Mouse (Mus musculus): ENCODE measurements around the gene Iqcg. TPM values are rescaled to one million over a fixed set of nuclear protein-coding genes. Genes with fewer than 3 reads are reported as not detected.

Gene Iqcg
- polyA plus RNA-seq, 1 experiment from 2014 or later = 7.9 TPM

- no peak for TF ChIP-seq CTCF (IDR thresholded peaks at IDR 0.05)
- ChIA-PET POLR2A (no interaction called here), CTCF (no interaction called here)
- in situ Hi-C loops (cut with MboI; ENCODE audit: low pct_unique_long_range_greater_than_20kb) = no loop called here
- H3K27me3 ChIP-seq = no peaks in the 10 kb centered on the region
- DNase-seq (ENCODE audit: low read depth, low spot score) (no peak), ATAC-seq (no peak)
Measured at GRCm38 (mm10) chr16:33019117-33019770, 36.8 kb downstream of the Iqcg start.

DNA sequence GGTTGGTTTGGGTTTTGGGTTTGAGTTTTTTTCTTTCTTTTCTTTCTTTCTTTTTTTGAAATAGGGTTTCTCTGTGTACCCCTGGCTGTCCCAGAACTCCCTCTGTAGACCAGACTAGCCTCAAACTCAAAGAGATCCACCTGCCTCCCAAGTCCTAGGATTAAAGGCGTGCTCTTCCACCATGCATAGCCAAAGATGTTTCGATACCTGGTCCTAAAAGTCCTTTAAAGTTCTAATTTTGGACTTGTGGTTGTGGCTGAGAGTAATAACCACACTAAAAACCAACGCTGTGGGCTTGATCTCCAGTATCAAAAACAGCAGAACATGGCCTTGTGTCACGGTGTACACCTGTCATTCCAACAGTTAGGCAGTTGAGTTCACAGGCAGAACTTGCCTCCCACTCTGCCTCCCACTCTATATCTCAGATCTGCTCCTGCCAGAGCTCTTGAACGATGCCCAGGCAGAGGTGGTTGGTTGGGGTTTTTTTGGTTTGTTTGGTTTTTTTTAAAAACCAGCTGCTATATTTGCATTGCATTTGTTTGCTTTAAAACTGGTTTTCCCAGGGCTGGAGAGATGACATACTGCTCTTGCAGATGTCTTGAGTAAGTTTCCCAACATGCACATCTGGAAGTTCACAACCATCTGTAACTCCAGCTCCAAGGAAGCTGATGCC lies 38.2 kb downstream of the Iqcg start:
- ATAC-seq (no peak), DNase-seq (ENCODE audit: low read depth, low spot score) (no peak)
- POLR2A ChIA-PET = no interaction called here
- in situ Hi-C loops (cut with MboI; ENCODE audit: low pct_unique_long_range_greater_than_20kb) = no loop called here
- no peaks in the 10 kb centered on the region for H3K27me3 ChIP-seq
- CTCF ChIA-PET = no interaction called here
- TF ChIP-seq CTCF (IDR thresholded peaks at IDR 0.05) = no peak

- in situ Hi-C loops (cut with MboI; ENCODE audit: low pct_unique_long_range_greater_than_20kb) = no loop called here
Measured at GRCm38 (mm10) chr16:33015986-33016385, 40.0 kb downstream of the Iqcg start.

DNA sequence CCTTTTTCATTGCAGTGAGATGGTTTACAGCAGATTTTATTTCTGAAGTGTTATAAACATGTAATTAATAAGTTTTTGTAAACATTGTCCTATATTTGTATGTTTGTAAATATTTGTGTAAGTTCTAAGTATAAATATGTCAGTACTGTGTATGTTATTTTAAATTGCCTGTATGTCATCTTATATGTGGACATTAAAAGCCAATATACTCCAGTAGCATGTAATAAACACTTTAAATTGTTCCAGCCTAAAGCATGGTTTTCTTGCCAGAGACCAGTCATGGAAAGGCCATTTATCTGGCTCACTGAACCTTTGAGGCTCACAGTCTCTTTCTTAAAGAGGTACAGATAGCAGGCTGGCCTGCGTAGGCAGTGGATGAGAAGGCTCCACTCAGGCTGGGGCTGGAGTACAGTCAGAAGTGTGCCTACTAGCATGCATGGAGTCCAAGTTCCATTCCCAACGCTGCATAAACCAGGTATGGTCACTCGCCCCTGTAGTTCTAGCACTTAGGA lies 40.6 kb downstream of the Iqcg start:
- in situ Hi-C loops (cut with MboI; ENCODE audit: low pct_unique_long_range_greater_than_20kb) = no loop called here
- DNase-seq (ENCODE audit: low read depth, low spot score) = no peak

More at GRCm38 (mm10) chr16:33015986-33016385, 40.0 kb downstream of the Iqcg start:
- ATAC-seq = no peak
- no peak for DNase-seq (ENCODE audit: low read depth, low spot score)
- H3K27me3 ChIP-seq = no peaks in the 10 kb centered on the region
- no peak for TF ChIP-seq CTCF (IDR thresholded peaks at IDR 0.05)
- POLR2A ChIA-PET = no interaction called here
- CTCF ChIA-PET = interaction anchor here (0.6 kb wide), 1 partner anchor 55 kb away, joined by 3 read pairs; no protein-coding TSS in a partner anchor

GRCm38 (mm10) chr16:33014921-33015320 lies 41.1 kb downstream of the Iqcg start:
- in situ Hi-C loops (cut with MboI; ENCODE audit: low pct_unique_long_range_greater_than_20kb) = no loop called here
- TF ChIP-seq CTCF (IDR thresholded peaks at IDR 0.05) = no peak
- DNase-seq (ENCODE audit: low read depth, low spot score) (no peak), ATAC-seq (no peak)
- POLR2A ChIA-PET = no interaction called here
- CTCF ChIA-PET = no interaction called here
- no peaks in the 10 kb centered on the region for H3K27me3 ChIP-seq

More for the DNA sequence above, 40.6 kb downstream of the Iqcg start:
- H3K27me3 ChIP-seq = no peaks in the 10 kb centered on the region
- ChIA-PET POLR2A (no interaction called here), CTCF (no interaction called here)
- TF ChIP-seq CTCF (IDR thresholded peaks at IDR 0.05) = no peak
- ATAC-seq = no peak

DNA sequence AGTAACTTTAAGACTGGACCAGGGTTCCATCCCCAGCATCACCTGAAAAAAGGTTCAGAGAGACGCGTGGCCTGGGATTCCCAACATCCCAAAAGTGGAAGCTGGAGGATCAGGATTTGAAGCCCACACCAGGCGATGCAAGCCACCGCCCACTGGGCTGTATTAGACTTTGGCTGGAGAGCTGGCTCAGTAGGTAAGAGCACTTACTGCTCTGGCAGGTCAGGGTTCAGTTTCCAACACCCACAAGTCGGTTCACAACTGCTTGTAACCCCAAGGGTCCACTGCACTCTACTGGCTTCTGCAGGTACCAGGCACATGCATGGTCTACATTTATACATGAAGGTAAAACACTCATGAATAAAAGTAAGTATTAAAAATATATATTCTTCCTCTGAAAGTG lies 42.2 kb downstream of the Iqcg start:
- in situ Hi-C loops (cut with MboI; ENCODE audit: low pct_unique_long_range_greater_than_20kb) = no loop called here
- H3K27me3 ChIP-seq = no peaks in the 10 kb centered on the region
- ChIA-PET POLR2A (no interaction called here), CTCF (no interaction called here)
- TF ChIP-seq CTCF (IDR thresholded peaks at IDR 0.05) = no peak
- DNase-seq (ENCODE audit: low read depth, low spot score) = no peak
- ATAC-seq = no peak

DNA sequence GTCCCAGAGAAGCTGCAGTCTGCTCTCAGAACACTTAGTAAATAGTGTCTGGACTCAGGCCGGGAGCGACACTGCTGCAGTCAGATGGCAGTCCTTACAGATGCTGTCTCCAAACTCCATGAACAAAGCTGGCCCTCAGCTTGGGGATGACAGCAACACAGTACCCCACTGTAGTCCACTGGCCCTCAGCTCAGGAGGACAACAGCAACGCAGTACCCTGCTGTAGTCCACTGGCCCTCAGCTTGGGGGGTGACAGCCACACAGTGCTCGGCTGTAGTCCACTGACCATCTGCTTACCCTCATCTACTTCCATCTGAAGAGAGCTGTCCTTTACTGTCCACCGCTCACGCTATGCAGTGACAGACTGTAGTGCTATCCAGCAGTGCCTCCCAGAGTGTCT lies 45.9 kb downstream of the Iqcg start:
- no peak for TF ChIP-seq CTCF (IDR thresholded peaks at IDR 0.05)
- DNase-seq (ENCODE audit: low read depth, low spot score) = no peak
- ChIA-PET CTCF (interaction anchor here (4.0 kb wide), 1 partner anchor 14 kb away, joined by 15 read pairs; no protein-coding TSS in a partner anchor), POLR2A (no interaction called here)
- no peak for ATAC-seq
- H3K27me3 ChIP-seq = no peaks in the 10 kb centered on the region
- in situ Hi-C loops (cut with MboI; ENCODE audit: low pct_unique_long_range_greater_than_20kb) = no loop called here

DNA sequence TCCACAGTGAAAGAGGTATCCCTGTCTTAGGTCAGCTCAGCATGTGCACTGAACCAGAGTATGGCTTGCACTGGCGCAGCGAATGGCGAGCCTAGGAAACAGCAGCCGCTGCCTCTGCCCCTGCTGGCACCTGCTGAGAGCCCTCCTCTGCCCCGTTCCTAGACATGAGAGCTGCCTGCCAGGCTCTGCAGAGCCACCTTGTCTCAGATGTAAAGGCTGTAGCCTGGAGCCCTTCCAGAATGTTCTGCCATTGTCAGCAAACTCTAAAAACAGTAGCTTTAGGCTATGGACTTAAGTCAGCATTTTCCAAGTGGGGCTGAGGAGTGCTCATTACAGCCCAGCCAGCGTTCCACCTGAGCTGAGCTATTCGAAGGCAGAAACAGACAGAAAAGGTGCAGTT lies 48.6 kb downstream of the Iqcg start:
- CTCF ChIA-PET = interaction anchor here (1.5 to 1.7 kb wide), 2 partner anchors 17 to 36 kb away, joined by 3 to 10 read pairs; no protein-coding TSS in a partner anchor
- DNase-seq (ENCODE audit: low read depth, low spot score) = no peak
- in situ Hi-C loops (cut with MboI; ENCODE audit: low pct_unique_long_range_greater_than_20kb) = no loop called here
- no peaks in the 10 kb centered on the region for H3K27me3 ChIP-seq
- no peak for TF ChIP-seq CTCF (IDR thresholded peaks at IDR 0.05)
- POLR2A ChIA-PET = no interaction called here
- no peak for ATAC-seq

- no peaks in the 10 kb centered on the region for H3K27me3 ChIP-seq
- CTCF ChIA-PET = interaction anchor here (1.5 to 1.7 kb wide), 2 partner anchors 17 to 35 kb away, joined by 3 to 10 read pairs; no protein-coding TSS in a partner anchor
- POLR2A ChIA-PET = no interaction called here
Measured at GRCm38 (mm10) chr16:33006888-33007287, 49.1 kb downstream of the Iqcg start.

DNA sequence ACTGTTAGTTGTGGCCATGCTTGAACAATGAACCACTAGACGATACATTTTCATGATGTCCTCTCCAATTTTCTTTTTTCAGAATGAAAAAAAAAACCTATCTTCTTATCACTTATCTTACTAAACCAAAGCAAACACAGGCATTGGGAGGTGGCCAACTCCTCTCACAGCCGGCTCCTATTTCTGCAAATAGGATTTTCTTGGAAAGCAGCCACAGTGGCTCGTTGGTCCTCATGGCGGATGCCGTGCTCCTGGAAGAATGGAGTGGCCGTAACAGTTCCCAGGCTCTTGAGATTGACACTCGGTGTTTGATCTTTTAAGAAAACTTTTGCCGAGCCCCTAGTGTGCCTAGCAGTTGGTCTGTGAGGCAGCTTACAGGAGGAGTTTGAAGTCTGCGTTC lies 50.8 kb downstream of the Iqcg start:
- DNase-seq (ENCODE audit: low read depth, low spot score) (no peak), ATAC-seq (no peak)
- H3K27me3 ChIP-seq = no peaks in the 10 kb centered on the region
- ChIA-PET CTCF (no interaction called here), POLR2A (no interaction called here)
- no peak for TF ChIP-seq CTCF (IDR thresholded peaks at IDR 0.05)
- in situ Hi-C loops (cut with MboI; ENCODE audit: low pct_unique_long_range_greater_than_20kb) = no loop called here

More at GRCm38 (mm10) chr16:33006888-33007287, 49.1 kb downstream of the Iqcg start:
- ATAC-seq (no peak), DNase-seq (ENCODE audit: low read depth, low spot score) (no peak)
- in situ Hi-C loops (cut with MboI; ENCODE audit: low pct_unique_long_range_greater_than_20kb) = no loop called here
- TF ChIP-seq CTCF (IDR thresholded peaks at IDR 0.05) = no peak

DNA sequence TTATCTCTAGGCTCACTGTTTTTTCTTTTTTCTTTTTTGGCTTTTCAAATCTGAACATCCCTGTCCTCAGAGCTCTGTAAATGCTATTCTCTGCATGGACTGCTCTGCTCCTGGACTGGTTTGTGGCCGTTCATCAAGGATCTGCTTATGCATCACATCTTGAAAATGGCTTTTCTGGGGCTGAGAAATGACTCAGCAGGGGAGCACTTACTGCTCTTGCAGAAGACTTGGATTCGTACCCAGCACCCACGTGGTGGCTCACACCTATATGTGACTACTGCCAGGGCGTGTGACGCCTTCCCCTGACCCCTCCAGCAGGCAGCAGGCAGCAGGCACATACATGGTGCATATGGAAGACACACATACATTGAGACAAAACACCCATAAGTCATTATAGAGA lies 63.9 kb downstream of the Iqcg start:
- CTCF ChIA-PET = no interaction called here
- POLR2A ChIA-PET = no interaction called here
- ATAC-seq (no peak), DNase-seq (ENCODE audit: low read depth, low spot score) (no peak)
- in situ Hi-C loops (cut with MboI; ENCODE audit: low pct_unique_long_range_greater_than_20kb) = no loop called here
- TF ChIP-seq CTCF (IDR thresholded peaks at IDR 0.05) = no peak
- no peaks in the 10 kb centered on the region for H3K27me3 ChIP-seq

Data from Patski (cell line).